Mouse (Mus musculus): ENCODE results near the gene Nfia. TPM values are rescaled to one million over a fixed set of nuclear protein-coding genes. Genes with fewer than 3 reads are reported as not detected.

Gene Nfia
- polyA plus RNA-seq, 1 experiment from 2014 or later, result 42.1 TPM

DNA sequence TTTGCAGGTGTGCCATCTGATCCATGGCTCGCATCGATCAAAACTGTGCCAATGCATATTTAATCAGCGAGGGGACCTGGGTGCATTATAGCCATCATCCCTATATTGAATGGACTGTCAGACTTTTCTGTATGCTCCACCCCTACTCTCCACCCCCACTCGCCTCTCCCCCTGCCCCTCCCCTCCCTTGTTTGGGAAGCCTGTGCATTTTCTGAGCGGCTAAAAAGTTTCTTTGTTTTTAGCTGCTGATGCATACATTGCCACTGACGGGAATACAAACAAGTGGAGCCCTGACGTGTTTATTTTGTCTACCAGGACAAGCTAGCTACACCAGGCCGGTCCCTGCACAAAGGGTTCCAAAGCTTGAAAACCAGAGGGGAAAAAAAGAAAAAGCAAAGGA lies 175.7 kb downstream of the Nfia start:
- WGBS, result 51% methylated on average over 8 of the region's 8 CpGs
- H3K4me2 ChIP-seq (ENCODE audit: low read length), result no peak overlapping the region
- no peak for DNase-seq (ENCODE audit: low spot score)

GRCm38 (mm10) chr4:97950341-97951071 lies 178.0 kb downstream of the Nfia start:
- no peak overlapping the region for H3K4me2 ChIP-seq (ENCODE audit: low read length)
- H3K9me3 ChIP-seq (ENCODE audit: control insufficient read depth, low read length), result no peaks in the 10 kb centered on the region
- no peak overlapping the region for H3K27ac ChIP-seq (ENCODE audit: low read depth)
- no peaks in the 10 kb centered on the region for H3K36me3 ChIP-seq (ENCODE audit: control insufficient read depth, insufficient read depth, low read length)
- no peak for DNase-seq (ENCODE audit: low spot score)
- peaks cover 3% of the 10 kb centered on the region; the same call in 1 of the 2 replicates for H3K4me1 ChIP-seq (replicated peaks; ENCODE audit: control insufficient read depth, insufficient read depth, low read length)
- no peaks in the 10 kb centered on the region for H3K27me3 ChIP-seq (replicated peaks; ENCODE audit: control insufficient read depth, insufficient read depth, low read length)
- H3K9ac ChIP-seq (ENCODE audit: low read length), result no peak overlapping the region
- 68% methylated on average over 10 of the region's 10 CpGs for WGBS
- ATAC-seq (replicated peaks; ENCODE audit: low FRiP score, low TSS enrichment, low read depth), result no peak
- no peak overlapping the region for H3K4me3 ChIP-seq (ENCODE audit: low read depth, low read length)

More for the DNA sequence above, 175.7 kb downstream of the Nfia start:
- no peaks in the 10 kb centered on the region for H3K27me3 ChIP-seq (replicated peaks; ENCODE audit: control insufficient read depth, insufficient read depth, low read length)
- peaks cover 3% of the 10 kb centered on the region; the same call in 1 of the 2 replicates for H3K4me1 ChIP-seq (replicated peaks; ENCODE audit: control insufficient read depth, insufficient read depth, low read length)
- H3K9me3 ChIP-seq (ENCODE audit: control insufficient read depth, low read length), result no peaks in the 10 kb centered on the region
- H3K27ac ChIP-seq (ENCODE audit: low read depth), result no peak overlapping the region
- ATAC-seq (replicated peaks; ENCODE audit: low FRiP score, low TSS enrichment, low read depth), result no peak
- no peak overlapping the region for H3K9ac ChIP-seq (ENCODE audit: low read length)
- H3K36me3 ChIP-seq (ENCODE audit: control insufficient read depth, insufficient read depth, low read length), result no peaks in the 10 kb centered on the region
- no peak overlapping the region for H3K4me3 ChIP-seq (ENCODE audit: low read depth, low read length)

DNA sequence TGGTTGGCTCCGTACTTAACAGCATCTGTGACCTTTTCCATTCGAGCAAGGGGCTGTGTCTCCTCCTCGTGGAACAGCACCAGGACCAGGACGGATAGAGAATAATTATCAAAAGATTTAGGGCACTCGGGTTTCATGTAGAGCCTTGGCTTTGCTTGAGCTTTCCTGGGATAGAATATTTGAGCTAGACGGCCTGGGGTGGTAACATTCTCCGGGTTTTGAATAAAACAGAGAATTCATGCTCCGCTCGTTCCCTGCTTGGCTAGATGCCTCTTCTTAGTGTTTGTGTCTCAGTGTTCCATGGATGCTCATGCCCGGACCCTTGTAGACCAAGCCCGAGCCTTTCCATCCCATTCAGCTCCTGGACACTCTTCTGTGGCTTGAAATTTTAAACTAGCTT lies 181.4 kb downstream of the Nfia start:
- peaks cover 3% of the 10 kb centered on the region; the same call in 1 of the 2 replicates for H3K4me1 ChIP-seq (replicated peaks; ENCODE audit: control insufficient read depth, insufficient read depth, low read length)
- H3K36me3 ChIP-seq (ENCODE audit: control insufficient read depth, insufficient read depth, low read length), result no peaks in the 10 kb centered on the region
- no peaks in the 10 kb centered on the region for H3K27me3 ChIP-seq (replicated peaks; ENCODE audit: control insufficient read depth, insufficient read depth, low read length)
- H3K9ac ChIP-seq (ENCODE audit: low read length), result no peak overlapping the region
- no peaks in the 10 kb centered on the region for H3K9me3 ChIP-seq (ENCODE audit: control insufficient read depth, low read length)
- no peak for DNase-seq (ENCODE audit: low spot score)
- WGBS, result 67% methylated on average over 11 of the region's 11 CpGs
- no peak overlapping the region for H3K27ac ChIP-seq (ENCODE audit: low read depth)
- no peak overlapping the region for H3K4me2 ChIP-seq (ENCODE audit: low read length)
- ATAC-seq (replicated peaks; ENCODE audit: low FRiP score, low TSS enrichment, low read depth), result no peak
- H3K4me3 ChIP-seq (ENCODE audit: low read depth, low read length), result no peak overlapping the region

GRCm38 (mm10) chr4:97958121-97958520 lies 185.6 kb downstream of the Nfia start:
- 78% methylated on average over 5 of the region's 5 CpGs for WGBS
- no peak overlapping the region for H3K9ac ChIP-seq (ENCODE audit: low read length)
- no peaks in the 10 kb centered on the region for H3K27me3 ChIP-seq (replicated peaks; ENCODE audit: control insufficient read depth, insufficient read depth, low read length)
- no peaks in the 10 kb centered on the region for H3K9me3 ChIP-seq (ENCODE audit: control insufficient read depth, low read length)
- ATAC-seq (replicated peaks; ENCODE audit: low FRiP score, low TSS enrichment, low read depth) (no peak), DNase-seq (ENCODE audit: low spot score) (peak; percentile 39)
- H3K4me1 ChIP-seq (replicated peaks; ENCODE audit: control insufficient read depth, insufficient read depth, low read length), result no peaks in the 10 kb centered on the region
- no peaks in the 10 kb centered on the region for H3K36me3 ChIP-seq (ENCODE audit: control insufficient read depth, insufficient read depth, low read length)
- H3K4me3 ChIP-seq (ENCODE audit: low read depth, low read length), result no peak overlapping the region
- H3K27ac ChIP-seq (ENCODE audit: low read depth), result no peak overlapping the region
- H3K4me2 ChIP-seq (ENCODE audit: low read length), result no peak overlapping the region

- Histone ChIP-seq H3K4me1 (replicated peaks; ENCODE audit: control insufficient read depth, insufficient read depth, low read length) (no peaks in the 10 kb centered on the region), H3K4me3 (ENCODE audit: low read depth, low read length) (no peak overlapping the region), H3K27me3 (replicated peaks; ENCODE audit: control insufficient read depth, insufficient read depth, low read length) (no peaks in the 10 kb centered on the region), H3K9me3 (ENCODE audit: control insufficient read depth, low read length) (no peaks in the 10 kb centered on the region), H3K9ac (ENCODE audit: low read length) (no peak overlapping the region), H3K4me2 (ENCODE audit: low read length) (no peak overlapping the region), H3K27ac (ENCODE audit: low read depth) (no peak overlapping the region), H3K36me3 (ENCODE audit: control insufficient read depth, insufficient read depth, low read length) (no peaks in the 10 kb centered on the region)
- 82% methylated on average over 7 of the region's 7 CpGs for WGBS
- ATAC-seq (replicated peaks; ENCODE audit: low FRiP score, low TSS enrichment, low read depth) (no peak), DNase-seq (ENCODE audit: low spot score) (peak; percentile 21)
Observed at GRCm38 (mm10) chr4:97962856-97963255, 190.3 kb downstream of the Nfia start.

GRCm38 (mm10) chr4:97963951-97964350 lies 191.4 kb downstream of the Nfia start:
- DNase-seq (ENCODE audit: low spot score) (peak; percentile 25), ATAC-seq (replicated peaks; ENCODE audit: low FRiP score, low TSS enrichment, low read depth) (no peak)
- no peak overlapping the region for H3K27ac ChIP-seq (ENCODE audit: low read depth)
- H3K4me2 ChIP-seq (ENCODE audit: low read length), result no peak overlapping the region
- H3K9ac ChIP-seq (ENCODE audit: low read length), result no peak overlapping the region
- H3K4me1 ChIP-seq (replicated peaks; ENCODE audit: control insufficient read depth, insufficient read depth, low read length), result no peaks in the 10 kb centered on the region
- WGBS, result 69% methylated on average over 1 of the region's 1 CpGs
- no peaks in the 10 kb centered on the region for H3K9me3 ChIP-seq (ENCODE audit: control insufficient read depth, low read length)
- H3K36me3 ChIP-seq (ENCODE audit: control insufficient read depth, insufficient read depth, low read length), result no peaks in the 10 kb centered on the region
- no peak overlapping the region for H3K4me3 ChIP-seq (ENCODE audit: low read depth, low read length)
- no peaks in the 10 kb centered on the region for H3K27me3 ChIP-seq (replicated peaks; ENCODE audit: control insufficient read depth, insufficient read depth, low read length)

- Histone ChIP-seq H3K27ac (ENCODE audit: low read depth) (no peak overlapping the region), H3K9me3 (ENCODE audit: control insufficient read depth, low read length) (no peaks in the 10 kb centered on the region), H3K4me1 (replicated peaks; ENCODE audit: control insufficient read depth, insufficient read depth, low read length) (no peaks in the 10 kb centered on the region; the same call in 1 of the 2 replicates), H3K4me3 (ENCODE audit: low read depth, low read length) (no peak overlapping the region), H3K4me2 (ENCODE audit: low read length) (no peak overlapping the region), H3K36me3 (ENCODE audit: control insufficient read depth, insufficient read depth, low read length) (no peaks in the 10 kb centered on the region), H3K27me3 (replicated peaks; ENCODE audit: control insufficient read depth, insufficient read depth, low read length) (no peaks in the 10 kb centered on the region), H3K9ac (ENCODE audit: low read length) (no peak overlapping the region)
- DNase-seq (ENCODE audit: low spot score) (no peak), ATAC-seq (replicated peaks; ENCODE audit: low FRiP score, low TSS enrichment, low read depth) (no peak)
- 74% methylated on average over 7 of the region's 7 CpGs for WGBS
Observed at GRCm38 (mm10) chr4:97968786-97969348, 196.3 kb downstream of the Nfia start.

DNA sequence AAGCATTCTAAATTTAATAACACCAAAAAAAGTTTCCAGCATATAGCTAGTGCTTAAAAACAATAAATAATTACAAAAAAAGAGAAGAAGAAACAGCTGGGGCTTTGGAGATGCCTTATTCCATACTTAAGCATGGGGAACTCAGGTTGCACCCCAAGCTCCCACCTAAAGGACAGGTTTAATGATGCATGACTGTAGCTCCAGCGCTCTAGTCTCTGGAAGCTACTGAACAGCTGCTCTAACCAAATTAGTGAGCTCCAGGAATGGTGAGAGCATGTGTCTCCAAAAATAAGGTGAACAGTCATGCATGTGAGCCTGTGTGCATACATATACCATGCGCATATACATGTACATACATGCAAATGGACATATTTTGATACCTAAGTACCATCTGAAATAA lies 200.5 kb downstream of the Nfia start:
- Histone ChIP-seq H3K36me3 (ENCODE audit: control insufficient read depth, insufficient read depth, low read length) (no peaks in the 10 kb centered on the region), H3K9ac (ENCODE audit: low read length) (no peak overlapping the region), H3K4me2 (ENCODE audit: low read length) (no peak overlapping the region), H3K4me3 (ENCODE audit: low read depth, low read length) (no peak overlapping the region), H3K9me3 (ENCODE audit: control insufficient read depth, low read length) (no peaks in the 10 kb centered on the region), H3K27ac (ENCODE audit: low read depth) (no peak overlapping the region), H3K27me3 (replicated peaks; ENCODE audit: control insufficient read depth, insufficient read depth, low read length) (no peaks in the 10 kb centered on the region), H3K4me1 (replicated peaks; ENCODE audit: control insufficient read depth, insufficient read depth, low read length) (peaks cover 8% of the 10 kb centered on the region; the same call in 1 of the 2 replicates)
- no peak for ATAC-seq (replicated peaks; ENCODE audit: low FRiP score, low TSS enrichment, low read depth)
- no peak for DNase-seq (ENCODE audit: low spot score)
- WGBS, result 88% methylated on average over 2 of the region's 2 CpGs

DNA sequence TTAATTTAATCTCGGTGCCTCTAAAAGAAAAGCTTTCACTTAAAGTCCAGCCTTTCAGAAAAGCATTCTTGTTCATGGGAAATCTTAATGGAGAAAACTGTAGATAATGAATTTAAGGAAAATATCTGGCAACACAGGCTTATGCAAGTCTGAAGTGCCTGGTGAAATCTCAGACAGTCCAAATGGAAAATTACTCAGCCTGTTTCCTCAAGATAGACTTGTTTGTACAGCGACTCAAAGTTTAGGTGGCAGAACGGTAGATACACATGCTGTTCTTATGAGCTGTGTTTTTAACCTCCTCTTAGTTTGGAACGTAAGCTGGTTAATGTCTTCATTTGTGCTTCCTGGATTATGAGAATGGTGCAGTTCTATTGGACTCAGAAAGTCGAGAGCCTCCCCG lies 201.5 kb downstream of the Nfia start:
- H3K4me3 ChIP-seq (ENCODE audit: low read depth, low read length), result no peak overlapping the region
- peaks cover 8% of the 10 kb centered on the region; the same call in 1 of the 2 replicates for H3K4me1 ChIP-seq (replicated peaks; ENCODE audit: control insufficient read depth, insufficient read depth, low read length)
- no peaks in the 10 kb centered on the region for H3K27me3 ChIP-seq (replicated peaks; ENCODE audit: control insufficient read depth, insufficient read depth, low read length)
- H3K9me3 ChIP-seq (ENCODE audit: control insufficient read depth, low read length), result no peaks in the 10 kb centered on the region
- WGBS, result 61% methylated on average over 6 of the region's 6 CpGs
- H3K36me3 ChIP-seq (ENCODE audit: control insufficient read depth, insufficient read depth, low read length), result no peaks in the 10 kb centered on the region
- H3K9ac ChIP-seq (ENCODE audit: low read length), result no peak overlapping the region
- no peak for ATAC-seq (replicated peaks; ENCODE audit: low FRiP score, low TSS enrichment, low read depth)
- no peak overlapping the region for H3K4me2 ChIP-seq (ENCODE audit: low read length)
- no peak overlapping the region for H3K27ac ChIP-seq (ENCODE audit: low read depth)
- peak; percentile 15 for DNase-seq (ENCODE audit: low spot score)
